Mouse (Mus musculus): ENCODE data around the gene Gab2. TPM values are rescaled to one million over a fixed set of nuclear protein-coding genes. Genes with fewer than 3 reads are reported as not detected.

Gene Gab2
- polyA plus RNA-seq, 1 experiment = 44.7 TPM

DNA sequence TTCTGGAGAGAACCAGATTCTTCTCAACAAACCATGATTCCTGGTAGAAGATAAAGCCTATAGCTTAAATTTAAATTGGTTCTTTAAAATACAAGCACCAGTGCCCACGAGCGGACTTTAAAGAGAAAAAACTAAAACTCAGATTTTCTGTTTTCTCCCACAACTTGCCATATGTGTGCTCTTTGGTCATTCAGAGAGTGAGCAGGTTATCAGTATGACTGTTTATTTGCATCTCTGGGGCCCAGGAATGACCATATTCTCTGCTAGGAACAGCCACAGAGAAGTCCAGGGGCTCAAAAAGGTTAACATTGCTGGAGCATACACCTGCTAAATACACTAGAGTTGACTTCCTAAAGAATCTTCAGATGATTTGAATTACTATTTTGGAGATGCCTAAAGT lies 216.9 kb downstream of the Gab2 start:
- TF ChIP-seq CTCF (IDR thresholded peaks at IDR 0.05; ENCODE audit: low read depth, low read length) (no peak), POLR2A (IDR thresholded peaks at IDR 0.05; ENCODE audit: borderline replicate concordance, low read depth, low read length) (no peak)
- no peak overlapping the region for H3K4me3 ChIP-seq (ENCODE audit: insufficient read depth, low read length)
- H3K4me1 ChIP-seq (ENCODE audit: control insufficient read depth, insufficient read depth, low read length) = no peaks in the 10 kb centered on the region
- H3K27ac ChIP-seq (ENCODE audit: insufficient read depth, low read depth, low read length) = no peak overlapping the region

DNA sequence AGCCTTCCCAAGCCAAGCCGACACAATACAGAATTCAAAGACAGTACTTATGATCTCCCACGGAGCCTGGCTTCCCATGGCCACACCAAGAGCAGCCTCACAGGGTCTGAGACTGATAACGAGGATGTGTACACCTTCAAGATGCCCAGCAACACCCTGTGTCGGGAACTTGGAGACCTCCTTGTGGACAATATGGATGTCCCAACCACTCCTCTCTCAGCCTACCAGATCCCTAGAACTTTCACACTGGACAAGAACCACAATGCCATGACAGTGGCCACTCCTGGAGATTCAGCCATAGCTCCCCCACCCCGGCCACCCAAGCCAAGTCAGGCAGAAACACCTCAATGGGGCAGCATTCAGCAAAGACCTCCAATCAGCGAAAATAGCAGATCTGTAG lies 217.6 kb downstream of the Gab2 start:
- Histone ChIP-seq H3K4me1 (ENCODE audit: control insufficient read depth, insufficient read depth, low read length) (no peaks in the 10 kb centered on the region), H3K27ac (ENCODE audit: insufficient read depth, low read depth, low read length) (no peak overlapping the region), H3K4me3 (ENCODE audit: insufficient read depth, low read length) (no peak overlapping the region)
- TF ChIP-seq CTCF (IDR thresholded peaks at IDR 0.05; ENCODE audit: low read depth, low read length) (no peak), POLR2A (IDR thresholded peaks at IDR 0.05; ENCODE audit: borderline replicate concordance, low read depth, low read length) (no peak)

DNA sequence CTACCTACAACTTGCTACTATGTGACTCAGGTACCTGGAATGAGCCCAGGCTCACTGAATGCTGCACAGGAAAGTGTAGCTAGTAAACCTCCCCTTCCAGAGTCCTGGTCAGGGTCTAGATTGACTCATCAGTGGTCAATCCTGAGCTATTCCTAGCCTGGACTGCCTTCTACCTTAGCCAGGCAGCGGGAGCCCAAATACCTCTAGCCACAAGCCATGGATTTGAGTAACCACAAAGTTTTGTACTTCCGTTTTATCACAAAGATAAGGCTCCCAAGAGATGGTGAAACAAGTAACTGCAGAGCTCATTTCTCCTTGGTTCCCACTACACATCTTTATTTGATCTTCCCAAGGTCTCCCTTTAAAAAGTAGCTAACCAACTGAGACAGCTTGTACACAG lies 219.5 kb downstream of the Gab2 start:
- peaks cover 8% of the 10 kb centered on the region for H3K4me1 ChIP-seq (ENCODE audit: control insufficient read depth, insufficient read depth, low read length)
- no peak overlapping the region for H3K27ac ChIP-seq (ENCODE audit: insufficient read depth, low read depth, low read length)
- no peak overlapping the region for H3K4me3 ChIP-seq (ENCODE audit: insufficient read depth, low read length)
- TF ChIP-seq CTCF (IDR thresholded peaks at IDR 0.05; ENCODE audit: low read depth, low read length) = no peak
- TF ChIP-seq POLR2A (IDR thresholded peaks at IDR 0.05; ENCODE audit: borderline replicate concordance, low read depth, low read length) = no peak

DNA sequence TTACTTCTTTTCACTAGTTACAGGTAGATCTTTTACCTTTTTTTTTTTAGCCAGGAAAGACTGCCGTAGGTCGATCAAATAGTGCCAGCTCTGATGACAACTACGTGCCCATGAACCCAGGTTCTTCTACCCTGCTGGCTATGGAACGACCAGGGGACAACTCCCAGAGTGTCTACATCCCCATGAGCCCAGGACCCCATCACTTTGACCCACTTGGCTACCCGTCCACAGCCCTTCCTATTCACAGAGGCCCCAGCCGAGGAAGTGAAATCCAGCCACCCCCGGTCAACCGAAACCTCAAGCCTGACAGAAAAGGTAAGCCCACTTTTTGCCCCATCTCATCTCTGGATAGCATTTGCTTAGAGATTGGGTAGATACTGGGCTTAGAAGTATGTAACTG lies 219.9 kb downstream of the Gab2 start:
- Histone ChIP-seq H3K27ac (ENCODE audit: insufficient read depth, low read depth, low read length) (no peak overlapping the region), H3K4me3 (ENCODE audit: insufficient read depth, low read length) (no peak overlapping the region), H3K4me1 (ENCODE audit: control insufficient read depth, insufficient read depth, low read length) (peaks cover 10% of the 10 kb centered on the region)
- TF ChIP-seq POLR2A (IDR thresholded peaks at IDR 0.05; ENCODE audit: borderline replicate concordance, low read depth, low read length) = no peak
- TF ChIP-seq CTCF (IDR thresholded peaks at IDR 0.05; ENCODE audit: low read depth, low read length) = no peak

DNA sequence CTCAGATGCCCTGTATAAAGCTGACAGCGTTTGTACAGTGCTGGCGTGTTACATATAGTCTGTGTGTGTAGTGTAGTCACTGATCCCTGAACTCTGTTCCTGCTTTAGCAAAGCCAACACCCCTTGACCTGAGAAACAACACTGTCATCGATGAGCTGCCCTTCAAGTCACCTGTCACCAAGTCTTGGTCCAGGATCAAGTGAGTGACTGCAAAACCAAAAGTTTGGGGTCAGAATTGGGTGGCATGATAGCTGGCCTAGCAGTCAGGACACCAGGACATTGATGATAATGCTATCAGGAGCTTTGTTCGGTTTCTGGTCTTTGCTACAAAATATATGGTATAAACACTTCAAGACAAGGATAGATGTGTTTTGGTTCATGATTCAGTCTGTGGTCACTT lies 220.9 kb downstream of the Gab2 start:
- H3K4me3 ChIP-seq (ENCODE audit: insufficient read depth, low read length) = no peak overlapping the region
- TF ChIP-seq POLR2A (IDR thresholded peaks at IDR 0.05; ENCODE audit: borderline replicate concordance, low read depth, low read length) (no peak), CTCF (IDR thresholded peaks at IDR 0.05; ENCODE audit: low read depth, low read length) (no peak)
- no peak overlapping the region for H3K27ac ChIP-seq (ENCODE audit: insufficient read depth, low read depth, low read length)
- peaks cover 10% of the 10 kb centered on the region for H3K4me1 ChIP-seq (ENCODE audit: control insufficient read depth, insufficient read depth, low read length)

DNA sequence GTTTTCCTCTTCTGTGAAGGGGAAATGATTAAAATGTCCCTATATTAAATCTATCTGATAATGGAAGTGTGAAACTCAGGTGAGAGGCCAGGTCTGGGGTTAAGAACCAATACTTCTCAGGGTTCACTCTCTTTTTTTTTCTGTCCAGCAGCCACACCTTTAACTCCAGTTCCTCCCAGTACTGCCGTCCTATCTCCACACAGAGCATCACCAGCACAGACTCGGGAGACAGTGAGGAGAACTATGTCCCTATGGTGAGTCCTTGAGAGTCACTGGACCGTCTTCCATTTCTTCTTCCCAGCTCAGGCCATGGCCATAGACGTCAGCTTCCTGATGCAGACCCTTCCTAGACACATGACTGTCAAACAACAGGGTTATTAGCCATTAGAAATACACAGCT lies 221.5 kb downstream of the Gab2 start:
- TF ChIP-seq POLR2A (IDR thresholded peaks at IDR 0.05; ENCODE audit: borderline replicate concordance, low read depth, low read length) (no peak), CTCF (IDR thresholded peaks at IDR 0.05; ENCODE audit: low read depth, low read length) (no peak)
- H3K27ac ChIP-seq (ENCODE audit: insufficient read depth, low read depth, low read length) = no peak overlapping the region
- H3K4me1 ChIP-seq (ENCODE audit: control insufficient read depth, insufficient read depth, low read length) = peaks cover 10% of the 10 kb centered on the region
- H3K4me3 ChIP-seq (ENCODE audit: insufficient read depth, low read length) = no peak overlapping the region

DNA sequence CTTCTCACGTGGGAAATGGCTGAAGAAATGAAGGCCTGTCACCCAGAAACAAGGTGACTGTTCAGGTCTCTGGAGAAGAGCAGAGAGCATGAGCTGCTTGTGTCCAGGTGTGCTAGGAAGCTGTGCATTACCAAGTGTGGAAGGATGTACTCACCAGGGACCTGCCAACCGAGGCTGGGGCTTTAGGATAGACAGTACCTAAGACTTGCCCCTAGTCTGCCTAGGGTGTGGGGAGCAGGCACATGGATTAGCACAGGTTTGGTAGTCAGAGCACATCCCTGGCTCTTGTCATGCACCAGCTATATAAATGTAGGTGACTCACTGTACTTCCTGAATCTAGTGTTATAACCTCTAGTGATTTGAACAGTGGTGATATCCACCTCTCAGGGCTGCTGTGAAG lies 222.2 kb downstream of the Gab2 start:
- TF ChIP-seq CTCF (IDR thresholded peaks at IDR 0.05; ENCODE audit: low read depth, low read length) (no peak), POLR2A (IDR thresholded peaks at IDR 0.05; ENCODE audit: borderline replicate concordance, low read depth, low read length) (no peak)
- no peak overlapping the region for H3K27ac ChIP-seq (ENCODE audit: insufficient read depth, low read depth, low read length)
- H3K4me1 ChIP-seq (ENCODE audit: control insufficient read depth, insufficient read depth, low read length) = peaks cover 10% of the 10 kb centered on the region
- H3K4me3 ChIP-seq (ENCODE audit: insufficient read depth, low read length) = no peak overlapping the region

DNA sequence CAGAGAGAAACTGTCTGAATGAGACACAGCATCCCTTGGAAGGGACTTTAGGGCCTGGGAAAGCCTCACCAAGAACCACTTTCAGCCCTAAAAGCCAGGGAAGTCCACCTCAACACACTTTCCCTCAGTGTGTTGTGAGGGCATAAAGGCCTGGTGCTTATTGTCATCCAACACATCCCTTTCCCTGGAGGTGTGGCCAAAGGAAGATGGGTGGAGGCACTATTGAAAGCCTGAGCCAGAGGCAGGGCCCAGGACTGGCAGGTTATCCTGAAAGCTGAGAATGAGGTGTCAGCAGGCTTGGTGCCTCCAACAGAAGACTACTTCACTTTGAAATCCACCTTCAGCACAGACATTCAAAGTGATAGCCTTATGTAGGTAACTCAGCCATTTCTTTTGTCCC lies 223.1 kb downstream of the Gab2 start:
- no peak overlapping the region for H3K27ac ChIP-seq (ENCODE audit: insufficient read depth, low read depth, low read length)
- TF ChIP-seq CTCF (IDR thresholded peaks at IDR 0.05; ENCODE audit: low read depth, low read length) (no peak), POLR2A (IDR thresholded peaks at IDR 0.05; ENCODE audit: borderline replicate concordance, low read depth, low read length) (no peak)
- peaks cover 10% of the 10 kb centered on the region for H3K4me1 ChIP-seq (ENCODE audit: control insufficient read depth, insufficient read depth, low read length)
- no peak overlapping the region for H3K4me3 ChIP-seq (ENCODE audit: insufficient read depth, low read length)

DNA sequence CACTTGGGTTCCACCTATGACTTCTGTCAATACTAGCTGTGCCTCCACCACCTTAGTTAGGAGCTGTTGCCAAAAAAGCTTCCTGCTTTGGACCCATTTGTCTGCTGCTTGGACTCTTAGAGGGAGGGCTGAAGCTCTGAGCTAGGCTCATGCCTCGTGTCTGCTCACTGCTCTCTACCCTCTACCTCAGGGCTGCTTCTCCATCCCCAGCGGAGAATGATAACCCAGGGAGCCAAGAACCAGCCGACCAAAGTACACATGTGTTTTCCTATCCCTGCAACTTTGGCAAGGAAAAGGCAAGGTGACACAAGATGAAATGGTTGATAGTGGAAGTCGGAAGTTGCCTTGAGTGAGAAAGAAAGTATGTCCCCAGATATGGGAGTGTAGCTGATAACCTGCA lies 223.8 kb downstream of the Gab2 start:
- TF ChIP-seq POLR2A (IDR thresholded peaks at IDR 0.05; ENCODE audit: borderline replicate concordance, low read depth, low read length) (no peak), CTCF (IDR thresholded peaks at IDR 0.05; ENCODE audit: low read depth, low read length) (no peak)
- Histone ChIP-seq H3K4me1 (ENCODE audit: control insufficient read depth, insufficient read depth, low read length) (peaks cover 10% of the 10 kb centered on the region), H3K4me3 (ENCODE audit: insufficient read depth, low read length) (no peak overlapping the region), H3K27ac (ENCODE audit: insufficient read depth, low read depth, low read length) (no peak overlapping the region)

DNA sequence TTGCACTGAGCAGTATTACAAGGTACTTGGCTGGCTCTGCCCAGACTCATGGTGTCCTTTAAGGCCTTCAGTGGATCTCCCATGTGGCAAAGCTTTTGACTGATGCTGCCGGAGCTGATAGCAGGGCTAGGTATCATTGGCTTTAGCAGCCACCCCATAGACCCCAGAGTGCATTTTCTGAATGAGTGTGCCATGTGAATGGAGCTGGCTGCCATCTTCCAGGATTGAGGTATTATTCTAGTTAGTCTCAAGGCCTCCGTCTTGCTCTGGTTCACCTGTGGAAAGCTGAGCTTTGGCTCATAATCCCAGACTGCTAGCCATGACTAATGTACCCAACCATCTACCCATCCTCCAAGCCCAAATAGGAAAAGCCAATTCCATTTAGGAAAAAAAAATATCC lies 225.4 kb downstream of the Gab2 start:
- H3K4me3 ChIP-seq (ENCODE audit: insufficient read depth, low read length) = no peak overlapping the region
- no peak overlapping the region for H3K27ac ChIP-seq (ENCODE audit: insufficient read depth, low read depth, low read length)
- TF ChIP-seq CTCF (IDR thresholded peaks at IDR 0.05; ENCODE audit: low read depth, low read length) (no peak), POLR2A (IDR thresholded peaks at IDR 0.05; ENCODE audit: borderline replicate concordance, low read depth, low read length) (no peak)
- H3K4me1 ChIP-seq (ENCODE audit: control insufficient read depth, insufficient read depth, low read length) = peaks cover 10% of the 10 kb centered on the region

DNA sequence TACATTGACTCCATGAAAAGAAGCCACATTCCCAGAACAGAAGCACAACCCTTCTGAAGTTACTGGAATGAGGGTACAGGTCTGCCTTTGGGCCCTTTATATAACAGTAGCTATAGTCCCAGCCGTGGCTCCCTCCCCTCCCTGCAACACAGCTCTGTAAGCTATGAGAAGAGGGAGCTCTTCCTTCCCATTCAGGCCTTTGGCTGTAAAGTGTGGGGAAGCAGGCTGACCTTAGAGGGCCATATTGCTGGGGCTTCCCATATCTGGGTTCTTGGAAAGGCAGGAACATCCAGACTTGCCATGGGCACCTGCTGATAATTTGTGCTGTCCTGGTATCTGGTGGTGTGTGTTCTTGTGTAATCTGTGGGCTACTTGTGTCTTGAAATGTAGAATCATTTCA lies 226.2 kb downstream of the Gab2 start:
- TF ChIP-seq CTCF (IDR thresholded peaks at IDR 0.05; ENCODE audit: low read depth, low read length) = no peak
- TF ChIP-seq POLR2A (IDR thresholded peaks at IDR 0.05; ENCODE audit: borderline replicate concordance, low read depth, low read length) = no peak

More for the DNA sequence above, 226.2 kb downstream of the Gab2 start:
- H3K4me1 ChIP-seq (ENCODE audit: control insufficient read depth, insufficient read depth, low read length) = peaks cover 10% of the 10 kb centered on the region
- H3K4me3 ChIP-seq (ENCODE audit: insufficient read depth, low read length) = no peak overlapping the region
- no peak overlapping the region for H3K27ac ChIP-seq (ENCODE audit: insufficient read depth, low read depth, low read length)
